Mouse (Mus musculus): Measurements from ENCODE around the gene Bod1l. TPM values are rescaled to one million over a fixed set of nuclear protein-coding genes. Genes with fewer than 3 reads are reported as not detected.

Bod1l gene
- total RNA-seq, 2 experiments from 2014 or later = 38.7 to 43.1 TPM

- no peak for TF ChIP-seq CTCF (conservative IDR thresholded peaks at IDR 0.05)
- no peak overlapping the region for H3K27ac ChIP-seq
- H3K4me3 ChIP-seq = no peak overlapping the region
- no peak for DNase-seq (ENCODE audit: low spot score in 2 of 2)
Observed at GRCm38 (mm10) chr5:41761509-41762140, 82.5 kb downstream of the Bod1l start.

GRCm38 (mm10) chr5:41760831-41761508 lies 83.1 kb downstream of the Bod1l start:
- no peak for DNase-seq (ENCODE audit: low spot score in 2 of 2)
- TF ChIP-seq CTCF (conservative IDR thresholded peaks at IDR 0.05) = no peak
- H3K4me3 ChIP-seq = no peak overlapping the region
- no peak overlapping the region for H3K27ac ChIP-seq

DNA sequence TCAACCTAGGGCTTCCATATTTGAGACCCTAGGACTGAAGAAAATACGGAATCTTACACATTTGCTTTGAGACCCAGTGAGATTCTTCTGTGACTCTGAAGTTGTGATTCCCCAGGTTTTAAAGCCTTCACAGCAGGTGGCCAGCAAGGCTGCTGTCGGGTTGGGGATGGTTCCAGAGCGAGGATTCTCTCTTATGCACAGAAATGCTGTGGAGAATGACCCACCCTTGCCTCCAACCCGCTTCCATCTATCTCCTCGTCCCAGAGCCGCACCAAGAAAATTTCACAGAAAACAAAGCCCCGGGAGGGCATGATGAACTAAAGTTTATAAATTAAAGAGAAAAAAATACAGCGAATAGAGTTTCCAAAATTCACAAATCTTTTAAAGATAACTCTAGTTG lies 84.0 kb downstream of the Bod1l start:
- no peak overlapping the region for H3K27ac ChIP-seq
- H3K4me3 ChIP-seq = no peak overlapping the region
- no peak for DNase-seq (ENCODE audit: low spot score in 2 of 2)
- TF ChIP-seq CTCF (conservative IDR thresholded peaks at IDR 0.05) = no peak

DNA sequence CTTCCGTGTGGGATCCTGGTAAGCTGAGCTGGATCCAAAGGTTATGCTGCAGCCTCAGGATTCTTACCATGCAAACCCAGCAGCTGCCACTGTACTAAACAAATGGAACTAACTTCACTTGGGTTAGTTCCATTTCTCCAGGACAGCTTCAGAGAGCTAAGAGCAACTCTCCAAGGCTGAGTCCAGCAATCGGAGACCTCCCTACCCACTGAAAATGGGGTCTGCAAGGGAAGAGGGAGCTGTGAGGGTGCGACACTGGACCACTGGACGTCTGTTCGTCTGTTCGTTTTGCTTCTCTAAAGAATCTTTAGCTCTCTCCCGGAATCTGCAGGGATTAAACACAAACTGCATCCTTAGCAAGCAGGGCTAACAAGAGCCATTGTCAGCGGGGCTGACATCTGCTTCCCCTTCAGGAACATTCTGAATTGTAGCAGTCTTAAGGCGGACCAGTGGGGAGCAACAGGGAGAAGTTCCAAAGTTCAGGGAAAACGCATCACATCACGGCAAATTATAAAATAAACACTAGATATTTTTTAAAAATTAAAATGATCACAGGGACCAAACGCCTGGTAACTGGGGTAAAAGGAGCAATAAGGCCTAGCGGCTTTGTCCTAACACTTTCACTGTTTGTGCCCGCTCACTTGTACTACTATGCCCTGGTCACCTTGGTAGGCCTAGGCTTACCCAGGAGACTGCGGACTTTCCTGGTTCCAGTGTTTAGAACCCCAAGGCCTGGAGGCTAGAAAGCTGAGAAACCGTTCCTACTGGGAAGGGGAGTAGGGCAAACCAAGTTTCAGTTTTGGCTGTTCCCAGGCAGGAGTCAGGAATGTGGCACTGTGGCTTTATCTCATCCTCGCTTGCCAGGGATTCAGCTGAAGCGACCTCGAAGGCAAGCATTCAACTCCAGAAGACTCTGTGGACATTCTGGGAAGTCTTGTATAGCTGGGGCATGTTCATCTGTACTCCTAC lies 85.2 kb downstream of the Bod1l start:
- Histone ChIP-seq H3K27ac (no peak overlapping the region), H3K4me3 (no peak overlapping the region)
- TF ChIP-seq CTCF (conservative IDR thresholded peaks at IDR 0.05) = no peak
- no peak for DNase-seq (ENCODE audit: low spot score in 2 of 2)

- Histone ChIP-seq H3K27ac (no peak overlapping the region), H3K4me3 (no peak overlapping the region)
- DNase-seq (ENCODE audit: low spot score in 2 of 2) = no peak
- no peak for TF ChIP-seq CTCF (conservative IDR thresholded peaks at IDR 0.05)
Observed at GRCm38 (mm10) chr5:41757338-41757737, 86.8 kb downstream of the Bod1l start.

DNA sequence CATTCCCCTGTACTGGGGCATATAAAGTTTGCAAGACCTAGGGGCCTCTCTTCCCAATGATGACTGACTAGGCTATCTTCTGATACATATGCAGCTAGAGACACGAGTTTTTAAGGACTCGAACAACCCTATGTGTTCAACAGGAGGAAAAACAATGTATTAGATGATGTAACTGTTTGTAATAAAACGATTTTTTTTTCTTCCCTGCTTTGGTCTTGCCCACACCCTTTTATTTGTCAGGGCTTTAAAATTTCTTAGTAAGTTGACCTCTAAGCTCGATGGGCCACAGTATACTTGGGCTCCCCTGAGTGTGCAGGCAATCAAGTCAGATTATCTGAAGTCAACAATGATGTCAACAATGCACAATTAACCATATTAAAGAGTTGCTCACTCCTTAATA lies 87.7 kb downstream of the Bod1l start:
- no peak overlapping the region for H3K4me3 ChIP-seq
- H3K27ac ChIP-seq = no peak overlapping the region
- no peak for TF ChIP-seq CTCF (conservative IDR thresholded peaks at IDR 0.05)
- DNase-seq (ENCODE audit: low spot score in 2 of 2) = no peak

DNA sequence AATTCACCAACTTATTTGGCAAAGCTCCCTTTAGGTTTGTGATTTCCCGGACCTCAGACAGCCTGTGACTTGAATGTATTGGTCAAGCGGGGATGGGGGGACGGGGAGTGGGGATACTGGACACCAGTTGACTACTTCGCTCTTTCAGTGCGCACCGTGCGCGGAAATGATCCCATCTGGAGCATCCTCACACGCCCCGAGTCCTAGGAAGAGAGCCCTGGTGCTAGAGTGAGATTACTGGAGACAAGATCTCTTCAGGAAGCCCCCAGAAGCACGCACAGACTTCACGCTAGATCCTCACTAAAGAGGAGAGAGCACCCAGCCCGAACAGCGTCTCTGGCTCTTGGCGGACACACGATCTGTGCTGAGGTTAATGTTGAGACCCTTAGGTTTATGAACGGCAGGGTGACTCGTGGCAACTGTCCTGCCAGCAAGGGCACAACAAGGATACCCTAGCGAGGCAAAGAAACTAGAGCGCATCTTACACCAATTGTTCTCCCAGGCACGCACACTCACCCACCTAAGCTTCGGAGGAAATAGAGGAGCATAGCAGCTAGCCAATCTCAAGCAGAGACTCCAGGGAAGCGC lies 88.6 kb downstream of the Bod1l start:
- no peak for DNase-seq (ENCODE audit: low spot score in 2 of 2)
- H3K4me3 ChIP-seq = no peak overlapping the region
- TF ChIP-seq CTCF (conservative IDR thresholded peaks at IDR 0.05) = no peak
- H3K27ac ChIP-seq = no peak overlapping the region

GRCm38 (mm10) chr5:41754836-41755235 lies 89.3 kb downstream of the Bod1l start:
- Histone ChIP-seq H3K27ac (no peak overlapping the region), H3K4me3 (no peak overlapping the region)
- no peak for DNase-seq (ENCODE audit: low spot score in 2 of 2)
- no peak for TF ChIP-seq CTCF (conservative IDR thresholded peaks at IDR 0.05)

GRCm38 (mm10) chr5:41754226-41754775 lies 89.8 kb downstream of the Bod1l start:
- DNase-seq (ENCODE audit: low spot score in 2 of 2) = no peak
- no peak overlapping the region for H3K4me3 ChIP-seq
- no peak overlapping the region for H3K27ac ChIP-seq
- no peak for TF ChIP-seq CTCF (conservative IDR thresholded peaks at IDR 0.05)

- Histone ChIP-seq H3K27ac (no peak overlapping the region), H3K4me3 (no peak overlapping the region)
- DNase-seq (ENCODE audit: low spot score in 2 of 2) = no peak
- TF ChIP-seq CTCF (conservative IDR thresholded peaks at IDR 0.05) = no peak
Observed at GRCm38 (mm10) chr5:41752721-41753120, 91.4 kb downstream of the Bod1l start.

DNA sequence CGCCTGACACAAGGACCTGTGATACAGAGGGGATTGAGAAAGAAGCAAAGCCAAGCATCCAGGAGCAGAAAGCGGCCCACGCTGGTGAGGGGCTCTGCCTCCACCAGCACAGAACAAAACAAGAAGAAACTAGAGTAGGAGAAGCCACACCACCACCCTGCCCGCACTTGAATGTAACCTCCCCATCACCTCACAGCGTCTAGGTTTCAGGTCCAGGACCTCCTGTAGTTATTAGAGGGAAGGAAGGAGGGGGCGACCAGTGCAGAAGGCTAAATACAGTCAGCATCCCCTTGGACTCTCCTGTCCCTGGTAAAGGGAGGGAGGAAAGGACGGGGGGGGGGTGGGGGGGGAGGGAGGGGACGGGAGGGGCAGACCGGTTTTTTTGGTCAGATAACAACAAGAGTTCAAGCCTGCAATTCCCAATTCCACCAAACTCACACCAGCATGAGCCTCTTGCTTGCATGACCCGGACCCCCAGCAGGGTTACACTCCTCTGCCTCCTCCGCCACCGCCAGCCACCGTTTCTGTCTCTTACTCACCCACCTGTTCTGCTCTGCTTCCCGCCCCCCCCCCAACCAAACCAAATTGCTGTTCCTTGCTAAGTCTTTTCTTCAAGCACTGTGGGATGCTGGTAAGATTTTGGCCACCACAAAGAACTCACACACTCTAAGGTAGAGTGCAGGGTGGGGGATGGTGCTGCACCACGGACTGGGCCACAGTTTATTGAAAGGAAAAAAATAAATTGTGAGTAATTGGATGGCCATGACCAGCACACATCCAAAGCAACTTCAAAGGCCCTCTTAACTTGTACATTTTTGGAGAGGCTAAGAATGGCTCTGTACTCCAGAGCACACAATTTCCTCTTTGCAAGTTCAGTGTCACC lies 99.0 kb downstream of the Bod1l start:
- Histone ChIP-seq H3K27ac (no peak overlapping the region), H3K4me3 (no peak overlapping the region)
- TF ChIP-seq CTCF (conservative IDR thresholded peaks at IDR 0.05) = no peak
- DNase-seq (ENCODE audit: low spot score in 2 of 2) = no peak

DNA sequence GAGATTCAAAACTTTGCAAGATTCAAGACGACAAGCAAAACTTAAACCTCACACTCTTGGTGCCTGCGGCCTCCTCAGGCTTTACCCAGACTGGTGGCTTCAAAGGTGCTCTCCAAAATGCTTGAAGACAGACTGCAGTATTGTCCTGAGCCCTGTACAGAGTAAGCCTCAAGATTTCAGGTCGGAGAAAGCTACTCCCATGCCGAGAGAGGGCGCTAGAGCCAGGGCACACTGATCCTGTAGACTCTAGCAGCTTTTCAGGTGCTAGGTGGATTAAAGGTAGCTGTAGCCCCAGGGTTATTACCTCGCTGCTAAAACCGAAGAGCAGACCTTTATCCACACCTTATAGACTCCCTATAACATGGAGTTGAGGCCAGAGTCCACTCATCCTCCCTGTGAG lies 99.9 kb downstream of the Bod1l start:
- no peak overlapping the region for H3K4me3 ChIP-seq
- H3K27ac ChIP-seq = no peak overlapping the region
- no peak for DNase-seq (ENCODE audit: low spot score in 2 of 2)
- peak; percentile 36 for TF ChIP-seq CTCF (conservative IDR thresholded peaks at IDR 0.05)

Data from layer of hippocampus, adult 2 months (tissue).